Mouse (Mus musculus) left cerebral cortex, postnatal 14 days (tissue): ENCODE data around the gene Oma1. TPM values are rescaled to one million over a fixed set of nuclear protein-coding genes. Genes with fewer than 3 reads are reported as not detected.

Experiments used
- total RNA-seq, 2 experiments: library from RNA; stranded (reverse); gene quantifications; 2 replicates each; pipeline ENCODE4 v1.2.3; 2021

Oma1 gene
- total RNA-seq, 2 experiments from 2014 or later = 6.1 to 9.5 TPM

Other genes with a start within 250 kb of the Oma1 start
- 10 to 100 TPM; 43.1 to 46.0 TPM for gene Mier1, start 199.4 kb upstream of the Oma1 start, total RNA-seq
- gene Wdr78, start 199.3 kb upstream of the Oma1 start, total RNA-seq = 10 to 100 TPM; 10.5 to 11.0 TPM
- 10 to 100 TPM; 12.6 to 14.6 TPM for gene Slc35d1, start 98.6 kb upstream of the Oma1 start, total RNA-seq
- not detected for gene 4921539E11Rik, start 22.9 kb upstream of the Oma1 start, total RNA-seq